Mouse (Mus musculus) midbrain, postnatal 0 days (tissue): Measurements from ENCODE around the gene Gm20388. TPM values are rescaled to one million over a fixed set of nuclear protein-coding genes. Genes with fewer than 3 reads are reported as not detected.

Experiments
- ATAC-seq: fragments of 200-750 bp; cut with Nextera tagmentation; 2 replicates; pipeline ENCODE4 v1.8.0; 2017; ENCODE audit warnings: moderate number of reproducible peaks, mild to moderate bottlenecking, moderate TSS enrichment, moderate library complexity; ENCODE audit not compliant: low FRiP score
- DNase-seq: peaks from one replicate; pipeline ENCODE4 v3.0.0-alpha.2; 2015; ENCODE audit warnings: low spot score
- H3K27ac ChIP-seq: fragments of 300-500 bp; sonication (generic); 2 replicates; pipeline ENCODE4 v1.5.1; 2014; ENCODE audit warnings: low read depth, mild to moderate bottlenecking, low read length, mixed read lengths
- H3K27me3 ChIP-seq: fragments of 300-500 bp; sonication (generic); 2 replicates; pipeline ENCODE4 v1.6.1; 2014; ENCODE audit warnings: low read length, control low read depth, mixed read lengths; ENCODE audit not compliant: insufficient read depth
- H3K36me3 ChIP-seq: fragments of 300-500 bp; sonication (generic); 2 replicates; pipeline ENCODE4 v1.6.1; 2014; ENCODE audit warnings: low read length, control low read depth, mixed read lengths; ENCODE audit not compliant: insufficient read depth
- H3K4me1 ChIP-seq: fragments of 300-500 bp; sonication (generic); 2 replicates; pipeline ENCODE4 v1.6.1; 2014; ENCODE audit warnings: mild to moderate bottlenecking, control low read depth, antibody characterized with exemption, low read length, mixed read lengths; ENCODE audit not compliant: insufficient read depth
- H3K4me2 ChIP-seq: fragments of 300-500 bp; sonication (generic); 2 replicates; pipeline ENCODE4 v1.6.1; 2014; ENCODE audit warnings: low read depth, mild to moderate bottlenecking, low read length, mixed read lengths; ENCODE audit not compliant: poor library complexity, severe bottlenecking
- H3K4me3 ChIP-seq: fragments of 300-500 bp; sonication (generic); 2 replicates; pipeline ENCODE4 v1.5.1; 2014; ENCODE audit warnings: low read depth, mild to moderate bottlenecking, low read length, moderate library complexity
- H3K9ac ChIP-seq: fragments of 300-500 bp; sonication (generic); replicated peaks from 2 replicates; pipeline ENCODE4 v1.6.1; 2014; ENCODE audit warnings: mild to moderate bottlenecking, low read length, moderate library complexity, mixed read lengths; ENCODE audit not compliant: poor library complexity, severe bottlenecking
- H3K9me3 ChIP-seq: fragments of 300-500 bp; sonication (generic); 2 replicates; pipeline ENCODE4 v1.6.1; 2016; ENCODE audit warnings: low read length, control low read depth
- CTCF ChIP-seq: IDR thresholded peaks from 2 replicates; pipeline ENCODE4 v1.5.1; 2016; ENCODE audit warnings: antibody characterized with exemption, mild to moderate bottlenecking
- WGBS: fragments of 180-500 bp; shearing (Covaris S2); extraction: QIAGEN DNeasy Blood & Tissue Kit; methylation state at CpG from one replicate; pipeline ENCODE4 v1.1.7; 2014; 5-methylcytosine and 5-hydroxymethylcytosine counted together
- polyA plus RNA-seq: library from polyadenylated mRNA; unstranded; fragments of >200 nt; fragmentation: Nextera tagmentation; extraction: Ambion mirVana; gene quantifications from 2 replicates; pipeline ENCODE4 v1.2.1, GENCODE M21; 2015
- total RNA-seq: library from RNA; depleted of rRNA; stranded (reverse); fragments of >200 nt; gene quantifications from 2 replicates; pipeline ENCODE4 v1.2.3, GENCODE M21; 2014

The Gm20388 gene
- total and polyA plus RNA-seq, 2 experiments from 2014 or later, result 74.2 TPM; not detected in 1

DNA sequence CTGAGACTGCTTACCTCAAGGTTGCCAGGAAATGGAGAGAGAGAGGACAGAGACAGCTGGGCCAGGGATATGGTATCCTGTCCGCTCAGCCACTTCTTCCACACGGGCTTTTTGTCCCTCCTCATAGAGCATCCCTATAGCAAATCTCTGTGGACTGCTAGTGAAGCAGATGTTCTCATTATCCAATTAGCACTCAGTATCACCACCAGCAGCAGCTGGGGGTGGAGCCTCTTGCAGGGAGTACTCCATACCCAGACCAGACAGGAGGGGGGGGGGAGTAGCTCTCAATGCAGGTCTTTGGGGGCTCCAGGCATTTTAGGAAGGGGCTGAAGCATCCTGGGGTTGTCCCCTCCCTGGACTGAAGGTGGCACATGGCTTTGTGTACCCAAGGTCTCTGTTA lies 2139.3 kb downstream of the Gm20388 start:
- no peaks in the 10 kb centered on the region for H3K27me3 ChIP-seq
- 71% methylated on average over 2 of the region's 2 CpGs for WGBS
- ATAC-seq (no peak), DNase-seq (no peak)
- TF ChIP-seq CTCF, result no peak
- H3K27ac ChIP-seq, result no peak overlapping the region
- no peaks in the 10 kb centered on the region for H3K9me3 ChIP-seq
- no peaks in the 10 kb centered on the region for H3K4me1 ChIP-seq
- no peak overlapping the region for H3K4me3 ChIP-seq
- no peaks in the 10 kb centered on the region for H3K36me3 ChIP-seq
- H3K4me2 ChIP-seq, result no peak overlapping the region
- H3K9ac ChIP-seq, result no peak overlapping the region

DNA sequence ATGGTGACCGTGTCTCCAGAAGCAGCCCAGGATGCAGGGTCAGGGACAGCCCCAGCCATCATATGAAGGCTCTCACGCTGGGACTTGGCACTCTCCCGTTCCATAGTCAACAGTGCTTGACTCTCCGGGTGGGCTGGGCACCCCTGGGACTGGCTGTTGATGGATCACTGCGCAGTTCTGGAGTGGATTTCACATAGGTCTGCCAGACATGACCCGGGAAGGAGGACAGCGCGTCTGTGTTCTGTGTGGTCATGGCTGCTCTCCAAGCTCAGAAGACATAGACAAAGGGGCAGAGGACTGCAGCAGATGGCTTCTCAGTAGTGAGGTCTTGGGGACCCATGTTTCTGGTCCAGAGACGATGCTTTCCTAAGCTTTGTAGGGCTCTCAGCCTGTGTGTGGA lies 2140.0 kb downstream of the Gm20388 start:
- Histone ChIP-seq H3K27ac (no peak overlapping the region), H3K36me3 (no peaks in the 10 kb centered on the region), H3K9ac (no peak overlapping the region), H3K4me3 (no peak overlapping the region), H3K4me1 (0 out of 2 replicates have a peak, but pooled peaks cover 4% of the 10 kb centered on the region), H3K4me2 (no peak overlapping the region), H3K27me3 (no peaks in the 10 kb centered on the region), H3K9me3 (no peaks in the 10 kb centered on the region)
- TF ChIP-seq CTCF, result no peak
- 84% methylated on average over 9 of the region's 9 CpGs for WGBS
- DNase-seq (no peak), ATAC-seq (no peak)

DNA sequence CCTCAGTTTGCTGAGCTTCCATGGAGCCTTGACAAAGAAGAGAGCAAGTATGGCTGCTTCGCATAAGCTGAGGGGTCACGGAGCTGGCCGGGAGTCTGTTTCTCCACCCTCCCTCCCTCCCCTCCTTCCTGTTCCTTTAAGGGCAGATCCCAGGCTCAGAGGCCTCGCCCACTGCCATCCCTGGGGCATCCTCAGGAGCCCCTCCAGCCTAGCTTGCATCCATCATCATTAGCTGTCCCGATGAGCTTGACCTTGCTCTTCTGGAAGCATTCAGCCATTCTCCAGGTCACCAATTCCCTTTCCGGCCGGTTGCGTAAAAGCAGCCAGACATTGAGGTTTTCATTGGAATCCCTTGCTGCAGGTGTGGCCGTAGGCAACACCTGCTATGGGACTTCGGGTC lies 2144.7 kb downstream of the Gm20388 start:
- no peak for TF ChIP-seq CTCF
- H3K36me3 ChIP-seq, result no peaks in the 10 kb centered on the region
- no peak overlapping the region for H3K4me3 ChIP-seq
- no peak for DNase-seq
- H3K4me1 ChIP-seq, result 0 out of 2 replicates have a peak, but pooled peaks cover 4% of the 10 kb centered on the region
- no peaks in the 10 kb centered on the region for H3K27me3 ChIP-seq
- H3K4me2 ChIP-seq, result no peak overlapping the region
- 63% methylated on average over 10 of the region's 10 CpGs for WGBS
- no peaks in the 10 kb centered on the region for H3K9me3 ChIP-seq
- no peak for ATAC-seq
- no peak overlapping the region for H3K9ac ChIP-seq
- no peak overlapping the region for H3K27ac ChIP-seq

DNA sequence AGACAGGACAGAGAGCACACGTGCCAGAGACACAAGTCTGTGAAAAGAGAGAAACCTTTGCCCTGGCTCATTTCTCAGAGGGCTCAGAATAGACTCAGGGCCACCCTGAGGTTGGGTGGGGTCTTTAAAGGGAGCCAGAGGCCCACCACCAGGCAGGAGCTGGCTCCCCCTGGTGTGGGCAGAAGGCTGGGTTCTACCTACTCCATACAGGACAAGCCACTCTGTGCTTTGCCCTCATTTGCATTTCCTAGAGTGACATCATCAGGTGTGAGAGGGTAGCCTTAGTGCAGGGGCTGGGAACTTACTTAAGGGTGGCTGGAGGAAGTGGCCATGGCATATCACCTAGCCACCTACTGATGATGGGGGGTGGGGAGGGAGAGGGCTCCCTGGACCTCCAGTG lies 2145.5 kb downstream of the Gm20388 start:
- 26% methylated on average over 1 of the region's 1 CpGs for WGBS
- no peak for DNase-seq
- Histone ChIP-seq H3K9ac (no peak overlapping the region), H3K27ac (no peak overlapping the region), H3K36me3 (no peaks in the 10 kb centered on the region), H3K9me3 (no peaks in the 10 kb centered on the region), H3K4me3 (no peak overlapping the region), H3K4me1 (0 out of 2 replicates have a peak, but pooled peaks cover 4% of the 10 kb centered on the region), H3K4me2 (no peak overlapping the region), H3K27me3 (no peaks in the 10 kb centered on the region)
- no peak for ATAC-seq
- no peak for TF ChIP-seq CTCF

DNA sequence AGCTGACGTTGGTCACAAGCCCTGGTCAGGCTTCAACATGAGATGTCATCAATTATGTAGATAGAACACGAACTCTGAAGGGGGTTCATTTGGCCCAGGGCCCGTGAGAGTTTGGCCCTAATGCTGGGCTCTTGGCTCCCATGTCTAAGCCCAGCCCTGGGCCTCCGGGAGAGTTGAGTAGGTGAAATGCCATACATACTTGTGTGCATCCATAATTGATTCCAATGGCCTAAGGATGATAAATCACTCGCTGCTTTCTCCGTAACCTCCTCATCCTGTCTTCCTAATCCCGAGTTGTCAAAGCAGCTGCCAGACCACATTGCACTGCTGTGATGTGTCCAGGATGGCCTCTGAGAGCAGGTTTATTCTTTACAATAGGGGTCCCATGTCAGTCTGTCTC lies 2146.2 kb downstream of the Gm20388 start:
- Histone ChIP-seq H3K4me2 (no peak overlapping the region), H3K9me3 (no peaks in the 10 kb centered on the region), H3K27me3 (no peaks in the 10 kb centered on the region), H3K9ac (no peak overlapping the region), H3K4me3 (no peak overlapping the region), H3K36me3 (no peaks in the 10 kb centered on the region), H3K4me1 (0 out of 2 replicates have a peak, but pooled peaks cover 4% of the 10 kb centered on the region), H3K27ac (no peak overlapping the region)
- ATAC-seq, result no peak
- DNase-seq, result no peak
- TF ChIP-seq CTCF, result no peak
- 84% methylated on average over 7 of the region's 7 CpGs for WGBS

DNA sequence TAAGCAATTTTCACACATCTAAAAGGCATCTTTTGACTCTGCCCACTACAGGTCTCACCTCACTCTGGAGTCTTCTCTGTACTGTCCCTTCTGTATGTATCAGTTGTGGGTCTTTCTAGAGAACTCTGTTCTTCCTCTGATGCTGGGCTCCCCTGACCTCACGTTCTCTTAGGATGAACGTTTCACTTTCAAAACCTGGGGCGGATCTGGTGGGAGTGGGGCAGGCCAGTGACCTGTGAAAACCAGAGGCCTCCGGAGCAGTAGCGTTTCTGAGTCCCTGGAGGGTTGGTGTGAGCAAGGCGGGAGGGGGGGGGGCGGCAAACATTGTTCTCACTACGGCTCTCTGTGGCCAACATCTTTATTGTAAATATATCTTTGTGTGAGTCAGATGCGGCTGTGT lies 2147.9 kb downstream of the Gm20388 start:
- H3K9ac ChIP-seq, result no peak overlapping the region
- no peaks in the 10 kb centered on the region for H3K27me3 ChIP-seq
- no peak overlapping the region for H3K4me2 ChIP-seq
- DNase-seq, result no peak
- H3K27ac ChIP-seq, result no peak overlapping the region
- no peak overlapping the region for H3K4me3 ChIP-seq
- TF ChIP-seq CTCF, result no peak
- 65% methylated on average over 9 of the region's 9 CpGs for WGBS
- H3K4me1 ChIP-seq, result 0 out of 2 replicates have a peak, but pooled peaks cover 4% of the 10 kb centered on the region
- H3K9me3 ChIP-seq, result no peaks in the 10 kb centered on the region
- ATAC-seq, result no peak
- H3K36me3 ChIP-seq, result no peaks in the 10 kb centered on the region
